Mouse (Mus musculus): ENCODE measurements around the gene Cerk. TPM values are rescaled to one million over a fixed set of nuclear protein-coding genes. Genes with fewer than 3 reads are reported as not detected.
"Not testable (repeated sequence)": the region's sequence is repeated elsewhere in the genome, so short reads cannot be mapped to it uniquely, and the experiment has no call there.

The Cerk gene
- total RNA-seq, 2 experiments from 2014 or later = 46.6 to 46.8 TPM

GRCm38 (mm10) chr15:86188186-86188585 is 2.2 kb upstream of the Cerk start:
- intact Hi-C loops (cut with DNase I) = loop anchor here (5.0 kb wide), 1 partner anchor 39 kb away; no protein-coding TSS in a partner anchor
- peak in 1 of 2 experiments; percentile 21 for DNase-seq (ENCODE audit: low spot score in 2 of 2)

- intact Hi-C loops (cut with DNase I) = loop anchor here (5.0 kb wide), 1 partner anchor 41 kb away; no protein-coding TSS in a partner anchor
- no peak for DNase-seq (ENCODE audit: low spot score in 2 of 2)
Observed at GRCm38 (mm10) chr15:86186686-86187085, 745 bp upstream of the Cerk start.

- intact Hi-C loops (cut with DNase I) = loop anchor here (5.0 kb wide), 1 partner anchor 42 kb away; no protein-coding TSS in a partner anchor
Observed at GRCm38 (mm10) chr15:86184851-86185688, 871 bp downstream of the Cerk start.

GRCm38 (mm10) chr15:86184071-86184470 is 1.9 kb downstream of the Cerk start:
- DNase-seq (ENCODE audit: low spot score in 2 of 2) = no peak
- intact Hi-C loops (cut with DNase I) = no loop called here

More at GRCm38 (mm10) chr15:86184851-86185688, 871 bp downstream of the Cerk start:
- DNase-seq (ENCODE audit: low spot score in 2 of 2) = peak; percentile 32 to 45

GRCm38 (mm10) chr15:86183484-86183883 is 2.5 kb downstream of the Cerk start:
- intact Hi-C loops (cut with DNase I) = no loop called here
- DNase-seq (ENCODE audit: low spot score in 2 of 2) = no peak

GRCm38 (mm10) chr15:86182646-86183045 is 3.3 kb downstream of the Cerk start:
- intact Hi-C loops (cut with DNase I) = no loop called here
- DNase-seq (ENCODE audit: low spot score in 2 of 2) = peak; percentile 54 to 67

- DNase-seq (ENCODE audit: low spot score in 2 of 2) = peak; percentile 33 to 50
- intact Hi-C loops (cut with DNase I) = no loop called here
Observed at GRCm38 (mm10) chr15:86181941-86182439, 4.0 kb downstream of the Cerk start.

GRCm38 (mm10) chr15:86181321-86181720 is 4.6 kb downstream of the Cerk start:
- DNase-seq (ENCODE audit: low spot score in 2 of 2); intact Hi-C loops (cut with DNase I): not testable (repeated sequence)

- intact Hi-C loops (cut with DNase I) = no loop called here
- DNase-seq (ENCODE audit: low spot score in 2 of 2) = no peak
Observed at GRCm38 (mm10) chr15:86180427-86180826, 5.5 kb downstream of the Cerk start.

- no peak for DNase-seq (ENCODE audit: low spot score in 2 of 2)
- intact Hi-C loops (cut with DNase I) = no loop called here
Observed at GRCm38 (mm10) chr15:86178594-86178993, 7.3 kb downstream of the Cerk start.

GRCm38 (mm10) chr15:86177703-86178251 is 8.2 kb downstream of the Cerk start:
- DNase-seq (ENCODE audit: low spot score in 2 of 2); intact Hi-C loops (cut with DNase I): not testable (repeated sequence)

GRCm38 (mm10) chr15:86176771-86177702 is 8.9 kb downstream of the Cerk start:
- DNase-seq (ENCODE audit: low spot score in 2 of 2) = no peak
- intact Hi-C loops (cut with DNase I) = no loop called here

GRCm38 (mm10) chr15:86176166-86176565 is 9.8 kb downstream of the Cerk start:
- DNase-seq (ENCODE audit: low spot score in 2 of 2) = no peak
- intact Hi-C loops (cut with DNase I) = no loop called here

GRCm38 (mm10) chr15:86175253-86176050 is 10.5 kb downstream of the Cerk start:
- no peak for DNase-seq (ENCODE audit: low spot score in 2 of 2)

GRCm38 (mm10) chr15:86173136-86173985 is 12.6 kb downstream of the Cerk start:
- intact Hi-C loops (cut with DNase I) = no loop called here
- DNase-seq (ENCODE audit: low spot score in 2 of 2) = no peak

More at GRCm38 (mm10) chr15:86175253-86176050, 10.5 kb downstream of the Cerk start:
- intact Hi-C loops (cut with DNase I) = no loop called here

- DNase-seq (ENCODE audit: low spot score in 2 of 2) = no peak
- intact Hi-C loops (cut with DNase I) = no loop called here
Observed at GRCm38 (mm10) chr15:86172526-86172925, 13.4 kb downstream of the Cerk start.

GRCm38 (mm10) chr15:86172124-86172523 is 13.8 kb downstream of the Cerk start:
- intact Hi-C loops (cut with DNase I) = no loop called here
- no peak for DNase-seq (ENCODE audit: low spot score in 2 of 2)

- intact Hi-C loops (cut with DNase I) = no loop called here
- no peak for DNase-seq (ENCODE audit: low spot score in 2 of 2)
Observed at GRCm38 (mm10) chr15:86171316-86171715, 14.6 kb downstream of the Cerk start.

Data from left cerebral cortex, postnatal 14 days (tissue).